ENCODE assay signal across 20 mouse cellular contexts in genomic region chr11:88332309-88332934, GRCm38 (mm10). TPM values are rescaled to one million over a fixed set of nuclear protein-coding genes. Genes with fewer than 3 reads are reported as not detected.
DNase-seq lines count a peak whose midpoint lies in the region; ATAC-seq and TF ChIP-seq lines count a peak whose summit lies in the region.
"Had no signal": no experiment of that assay in that cellular context is flagged by ENCODE, and none has a peak within 500 bp of the region (broad histone marks: within the 10 kb centered on the region; RNA-seq: fewer than 3 reads in every experiment).

No protein-coding gene starts in this region.

- H3K4me2 ChIP-seq in kidney, embryonic 15.5 days = no peak overlapping the region
- H3K4me2 ChIP-seq: forebrain, embryonic 12.5 days; midbrain, embryonic 15.5 days had no signal

- peak; percentile 52 for DNase-seq in adrenal gland, postnatal 14 days
- DNase-seq in adrenal gland, postnatal 10 days = no peak
- DNase-seq in kidney, adult 2 months = no peak
- DNase-seq in retina, postnatal 1 day = peak; percentile 51
- DNase-seq in retina, embryonic 14.5 days (ENCODE audit: low spot score) = no peak
- peak; percentile 46 for DNase-seq in skeletal muscle tissue, adult 2 months (ENCODE audit: low read depth, low spot score)
- no peak for DNase-seq in heart, adult 11 months
- DNase-seq: B cell, adult 2 months; right cerebral cortex, postnatal 4 days; thymus, adult 2 months had no signal

- peaks cover 3% of the 10 kb centered on the region; the same call in 1 of the 2 replicates for H3K36me3 ChIP-seq in kidney, embryonic 15.5 days
- H3K36me3 ChIP-seq in kidney, adult 2 months (ENCODE audit: control insufficient read depth, insufficient read depth, low read length) = no peaks in the 10 kb centered on the region
- H3K36me3 ChIP-seq: midbrain, embryonic 15.5 days had no signal

- no peak for TF ChIP-seq POLR2A in kidney, adult 2 months (IDR thresholded peaks at IDR 0.05; ENCODE audit: low read depth, low read length)

- WGBS in kidney, embryonic 15.5 days = 59% methylated on average over 8 of the region's 8 CpGs
- 73% methylated on average over 8 of the region's 8 CpGs for WGBS in kidney, adult 2 months

- no peak overlapping the region for H3K27ac ChIP-seq in kidney, embryonic 15.5 days
- no peak overlapping the region for H3K27ac ChIP-seq in kidney, adult 2 months (ENCODE audit: insufficient read depth, low read depth, low read length)
- H3K27ac ChIP-seq: forebrain, embryonic 12.5 days; liver, embryonic 14.5 days; macrophage; midbrain, embryonic 15.5 days had no signal

- ATAC-seq in kidney, embryonic 15.5 days (replicated peaks; ENCODE audit: low FRiP score) = 0 out of 2 replicates have a peak, but pooled peaks have one; percentile 25
- ATAC-seq: midbrain, embryonic 15.5 days had no signal

- H3K9ac ChIP-seq in kidney, embryonic 15.5 days = no peak overlapping the region
- H3K9ac ChIP-seq: forebrain, embryonic 12.5 days; liver, embryonic 14.5 days; midbrain, embryonic 15.5 days had no signal

- TF ChIP-seq CTCF in kidney, adult 2 months (conservative IDR thresholded peaks at IDR 0.05; ENCODE audit: insufficient read depth, insufficient read length, low read depth, low read length) = no peak

- H3K9me3 ChIP-seq in kidney, embryonic 15.5 days (replicated peaks) = no peaks in the 10 kb centered on the region
- H3K9me3 ChIP-seq: forebrain, embryonic 12.5 days; midbrain, embryonic 15.5 days had no signal

- no peaks in the 10 kb centered on the region for H3K27me3 ChIP-seq in kidney, embryonic 15.5 days
- no peaks in the 10 kb centered on the region for H3K27me3 ChIP-seq in kidney, adult 2 months (replicated peaks; ENCODE audit: control insufficient read depth, insufficient read depth, low read length)
- H3K27me3 ChIP-seq: forebrain, embryonic 12.5 days; midbrain, embryonic 15.5 days had no signal

- peaks cover 25% of the 10 kb centered on the region for H3K4me1 ChIP-seq in kidney, embryonic 15.5 days
- H3K4me1 ChIP-seq in kidney, adult 2 months (ENCODE audit: control insufficient read depth, insufficient read depth, low read length) = no peaks in the 10 kb centered on the region

- no peak overlapping the region for H3K4me3 ChIP-seq in kidney, embryonic 15.5 days (replicated peaks)
- H3K4me3 ChIP-seq in kidney, adult 2 months (ENCODE audit: insufficient read depth, low read depth, low read length) = no peak overlapping the region
- H3K4me3 ChIP-seq: forebrain, embryonic 12.5 days; midbrain, embryonic 15.5 days had no signal

RNA-seq across cellular contexts. Expression of gene Ccdc182, which starts 38.6 kb away (rescaled TPM):
- total RNA-seq in adrenal gland, postnatal 14 days (2021) = not detected in 2 replicates
- total RNA-seq in adrenal gland, postnatal 10 days (2021) = not detected
- polyA plus RNA-seq in kidney, embryonic 15.5 days (2015; fragmentation: Nextera tagmentation; extraction: Ambion mirVana) = 3.1 and 3.7 TPM in 2 replicates
- polyA plus RNA-seq in kidney, adult 2 months (2012; rRNA removed) = 0.34 and 0.61 TPM in 2 replicates
- total RNA-seq: common myeloid progenitor, adult 5-6 weeks; granulocyte monocyte progenitor cell, adult 5-6 weeks; hematopoietic stem cell, adult 5-6 weeks; layer of hippocampus, adult 8-10 months had no signal
- polyA plus RNA-seq: heart, embryonic 14.5 days; liver, embryonic 14.5 days; macrophage; thymus, adult 2 months had no signal

Comparison
In these comparisons a context has a peak if more than half of its experiments do, and no peak if none do; other contexts are left out.
1. DNase-seq: peak in adrenal gland, postnatal 14 days (single experiment), retina, postnatal 1 day (single experiment) and skeletal muscle tissue, adult 2 months (single experiment); none in adrenal gland, postnatal 10 days (single experiment), kidney, adult 2 months (single experiment), retina, embryonic 14.5 days (single experiment) and heart, adult 11 months (single experiment).